Mouse (Mus musculus): ENCODE measurements at regions not wholly inside any gene's neighbourhood (a gene's known extent, or its start where the extent isn't known, plus 50 kb on each side); places are given as distances from the start of the nearest gene placed in this dataset.

DNA sequence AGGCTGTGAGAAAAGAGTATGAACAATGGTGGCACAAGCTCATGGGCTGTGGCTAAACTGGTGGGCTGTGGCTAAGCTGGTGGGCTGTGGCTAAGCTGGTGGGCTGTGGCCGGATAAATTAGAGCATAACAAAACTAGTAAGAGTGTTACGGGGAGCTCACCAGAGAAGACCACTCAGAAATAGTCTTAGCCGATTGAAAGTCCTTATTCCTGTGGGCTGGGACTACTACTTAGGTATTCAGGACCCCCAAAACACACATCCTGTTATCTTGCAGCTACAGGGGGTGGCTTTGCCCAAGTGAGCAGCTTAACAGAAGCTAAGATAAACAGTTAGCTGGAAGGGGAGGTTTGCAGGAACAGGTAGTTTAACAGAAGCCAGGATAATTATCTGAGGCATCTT is 65.4 kb upstream of the Rapgef5 start:
- no peak overlapping the region for H3K4me3 ChIP-seq (ENCODE audit: insufficient read depth, low read depth, low read length)
- no peak overlapping the region for H3K27ac ChIP-seq (replicated peaks; ENCODE audit: insufficient read depth, low read depth, low read length)
- H3K27me3 ChIP-seq (ENCODE audit: control insufficient read depth, insufficient read depth, low read length): no peaks in the 10 kb centered on the region
- WGBS: 73% methylated on average over 3 of the region's 3 CpGs
- H3K9ac ChIP-seq (ENCODE audit: low read depth, low read length): no peak overlapping the region
- DNase-seq (ENCODE audit: extremely low read depth, low read depth, low spot score): no peak
- TF ChIP-seq CTCF (IDR thresholded peaks at IDR 0.05; ENCODE audit: low read depth, low read length) (no peak), POLR2A (IDR thresholded peaks at IDR 0.05; ENCODE audit: extremely low read depth, insufficient read depth, low read length) (no peak)
- no peaks in the 10 kb centered on the region for H3K36me3 ChIP-seq (ENCODE audit: control insufficient read depth, insufficient read depth, low read length)
- H3K4me1 ChIP-seq (ENCODE audit: control insufficient read depth, insufficient read depth, low read length): peaks cover 2% of the 10 kb centered on the region; the same call in 1 of the 2 replicates
- H3K79me2 ChIP-seq (ENCODE audit: control insufficient read depth, insufficient read depth, low read length): no peaks in the 10 kb centered on the region

DNA sequence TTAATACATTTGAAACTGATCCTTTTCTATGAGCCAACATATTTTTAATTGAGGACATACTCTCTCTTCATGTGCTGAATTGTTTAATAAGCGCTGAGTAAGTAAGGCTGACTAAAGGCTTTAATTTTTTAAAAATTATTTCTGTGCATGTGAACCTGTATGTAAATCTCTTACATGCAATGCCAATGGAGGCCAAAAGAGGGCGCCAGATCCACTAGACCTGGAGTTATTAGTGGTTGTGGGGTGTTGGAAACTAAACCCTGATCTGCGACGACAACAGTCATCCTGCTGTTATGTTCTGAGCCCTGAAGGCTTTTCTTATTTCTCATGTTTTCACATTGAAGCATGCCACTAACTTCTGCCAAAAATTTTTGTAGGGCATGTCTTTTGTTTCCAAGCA is 64.8 kb upstream of the Rapgef5 start:
- DNase-seq (ENCODE audit: extremely low read depth, low read depth, low spot score): peak; percentile 5
- Histone ChIP-seq H3K9ac (ENCODE audit: low read depth, low read length) (no peak overlapping the region), H3K36me3 (ENCODE audit: control insufficient read depth, insufficient read depth, low read length) (no peaks in the 10 kb centered on the region), H3K4me3 (ENCODE audit: insufficient read depth, low read depth, low read length) (no peak overlapping the region), H3K79me2 (ENCODE audit: control insufficient read depth, insufficient read depth, low read length) (no peaks in the 10 kb centered on the region), H3K4me1 (ENCODE audit: control insufficient read depth, insufficient read depth, low read length) (peaks cover 2% of the 10 kb centered on the region; the same call in 1 of the 2 replicates), H3K27me3 (ENCODE audit: control insufficient read depth, insufficient read depth, low read length) (no peaks in the 10 kb centered on the region), H3K27ac (replicated peaks; ENCODE audit: insufficient read depth, low read depth, low read length) (no peak overlapping the region)
- 47% methylated on average over 4 of the region's 4 CpGs for WGBS
- TF ChIP-seq POLR2A (IDR thresholded peaks at IDR 0.05; ENCODE audit: extremely low read depth, insufficient read depth, low read length): no peak
- no peak for TF ChIP-seq CTCF (IDR thresholded peaks at IDR 0.05; ENCODE audit: low read depth, low read length)

DNA sequence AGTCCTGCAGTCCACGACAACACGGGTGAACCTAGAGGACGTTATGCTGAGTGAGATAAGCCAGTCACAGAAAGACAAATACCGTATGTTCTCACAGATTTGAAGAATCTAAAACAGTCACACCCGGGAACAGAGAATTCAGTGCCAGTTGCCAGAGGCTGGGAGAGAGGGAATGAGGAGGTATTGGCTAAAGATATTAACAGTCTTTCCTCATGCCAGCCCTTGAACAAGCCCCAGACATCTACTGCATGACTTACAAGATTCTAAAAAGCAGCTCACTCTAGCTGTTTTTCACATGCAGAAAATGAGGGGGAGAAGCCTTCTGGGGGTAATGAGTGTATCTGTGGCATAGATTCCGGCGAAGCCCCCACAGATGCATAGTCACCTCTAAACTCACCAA is 60.5 kb upstream of the Rapgef5 start:
- Histone ChIP-seq H3K79me2 (ENCODE audit: control insufficient read depth, insufficient read depth, low read length) (no peaks in the 10 kb centered on the region), H3K27ac (replicated peaks; ENCODE audit: insufficient read depth, low read depth, low read length) (no peak overlapping the region), H3K9ac (ENCODE audit: low read depth, low read length) (no peak overlapping the region), H3K4me3 (ENCODE audit: insufficient read depth, low read depth, low read length) (no peak overlapping the region), H3K36me3 (ENCODE audit: control insufficient read depth, insufficient read depth, low read length) (no peaks in the 10 kb centered on the region), H3K27me3 (ENCODE audit: control insufficient read depth, insufficient read depth, low read length) (no peaks in the 10 kb centered on the region), H3K4me1 (ENCODE audit: control insufficient read depth, insufficient read depth, low read length) (no peaks in the 10 kb centered on the region)
- 70% methylated on average over 7 of the region's 7 CpGs for WGBS
- DNase-seq (ENCODE audit: extremely low read depth, low read depth, low spot score): no peak
- no peak for TF ChIP-seq POLR2A (IDR thresholded peaks at IDR 0.05; ENCODE audit: extremely low read depth, insufficient read depth, low read length)
- no peak for TF ChIP-seq CTCF (IDR thresholded peaks at IDR 0.05; ENCODE audit: low read depth, low read length)

DNA sequence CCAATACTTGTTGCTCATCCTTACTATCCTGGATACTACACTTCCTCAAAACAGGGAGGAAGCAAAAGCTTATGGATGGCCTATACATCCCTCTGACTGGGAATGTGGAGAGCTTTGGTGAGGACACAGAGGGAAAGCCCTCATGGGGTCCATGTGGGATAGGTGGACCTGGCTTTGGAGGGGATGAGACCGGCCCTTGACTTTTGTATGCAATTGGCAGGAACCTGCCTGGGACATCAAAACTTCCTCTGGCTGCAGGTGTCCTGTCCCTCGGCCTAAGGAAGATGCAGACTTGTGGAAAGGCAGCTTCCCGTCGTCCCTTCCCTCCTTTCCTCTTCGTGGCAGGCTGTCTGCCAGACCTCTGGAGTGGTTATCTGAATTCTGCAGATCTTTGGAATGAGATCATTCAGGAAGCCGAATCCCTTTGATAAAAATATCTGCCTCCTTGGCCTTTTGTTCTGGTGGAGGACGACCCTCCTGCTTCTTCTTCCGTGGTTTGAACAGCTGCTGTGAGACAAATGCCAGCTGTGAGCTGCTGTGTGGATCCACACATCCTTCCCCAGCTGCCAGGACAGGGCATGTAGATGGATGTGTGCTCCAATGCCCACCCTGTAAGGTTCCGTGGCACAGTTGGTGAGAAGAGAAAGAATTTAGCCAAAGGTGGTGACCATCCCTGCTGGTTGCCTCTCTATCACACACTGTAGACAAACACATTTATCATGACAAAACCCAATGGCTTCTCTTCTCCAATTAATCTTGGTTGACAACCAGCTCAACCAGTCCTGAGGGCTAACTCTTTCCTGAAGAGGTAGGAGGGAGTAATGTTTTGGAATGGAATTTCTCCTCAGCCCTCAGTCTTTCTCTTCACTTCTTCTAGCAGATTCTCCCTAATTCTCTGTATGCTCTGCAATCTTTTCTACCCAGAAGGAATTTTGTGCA is 57.9 kb upstream of the Rapgef5 start:
- TF ChIP-seq POLR2A (IDR thresholded peaks at IDR 0.05; ENCODE audit: extremely low read depth, insufficient read depth, low read length) (no peak), CTCF (IDR thresholded peaks at IDR 0.05; ENCODE audit: low read depth, low read length) (no peak)
- no peaks in the 10 kb centered on the region for H3K79me2 ChIP-seq (ENCODE audit: control insufficient read depth, insufficient read depth, low read length)
- DNase-seq (ENCODE audit: extremely low read depth, low read depth, low spot score): no peak
- H3K9ac ChIP-seq (ENCODE audit: low read depth, low read length): no peak overlapping the region
- no peak overlapping the region for H3K27ac ChIP-seq (replicated peaks; ENCODE audit: insufficient read depth, low read depth, low read length)
- H3K4me1 ChIP-seq (ENCODE audit: control insufficient read depth, insufficient read depth, low read length): no peaks in the 10 kb centered on the region
- no peak overlapping the region for H3K4me3 ChIP-seq (ENCODE audit: insufficient read depth, low read depth, low read length)
- WGBS: 57% methylated on average over 9 of the region's 9 CpGs
- H3K36me3 ChIP-seq (ENCODE audit: control insufficient read depth, insufficient read depth, low read length): no peaks in the 10 kb centered on the region
- no peaks in the 10 kb centered on the region for H3K27me3 ChIP-seq (ENCODE audit: control insufficient read depth, insufficient read depth, low read length)

DNA sequence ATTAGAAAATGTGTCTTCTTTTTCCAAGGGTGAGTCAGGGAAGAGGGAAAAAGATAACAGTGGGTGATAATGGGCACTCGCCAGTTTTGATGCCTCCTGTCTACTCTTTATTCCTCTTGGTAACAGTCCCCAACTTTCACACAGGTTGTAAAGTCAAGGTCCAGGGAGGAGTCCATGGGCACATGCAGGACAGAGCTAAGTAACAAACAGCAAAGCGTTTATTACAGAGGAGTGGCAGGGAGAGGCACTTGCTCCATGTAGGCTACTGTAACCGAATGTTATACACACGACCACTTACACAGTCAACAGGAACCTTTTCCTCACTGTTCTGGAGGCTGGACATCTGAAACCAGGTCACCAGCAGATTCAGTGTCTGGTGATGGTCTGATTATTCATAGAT is 56.7 kb upstream of the Rapgef5 start:
- Histone ChIP-seq H3K27me3 (ENCODE audit: control insufficient read depth, insufficient read depth, low read length) (no peaks in the 10 kb centered on the region), H3K4me3 (ENCODE audit: insufficient read depth, low read depth, low read length) (no peak overlapping the region), H3K27ac (replicated peaks; ENCODE audit: insufficient read depth, low read depth, low read length) (no peak overlapping the region), H3K9ac (ENCODE audit: low read depth, low read length) (no peak overlapping the region), H3K36me3 (ENCODE audit: control insufficient read depth, insufficient read depth, low read length) (no peaks in the 10 kb centered on the region), H3K4me1 (ENCODE audit: control insufficient read depth, insufficient read depth, low read length) (no peaks in the 10 kb centered on the region), H3K79me2 (ENCODE audit: control insufficient read depth, insufficient read depth, low read length) (no peaks in the 10 kb centered on the region)
- TF ChIP-seq CTCF (IDR thresholded peaks at IDR 0.05; ENCODE audit: low read depth, low read length): no peak
- no peak for TF ChIP-seq POLR2A (IDR thresholded peaks at IDR 0.05; ENCODE audit: extremely low read depth, insufficient read depth, low read length)
- no peak for DNase-seq (ENCODE audit: extremely low read depth, low read depth, low spot score)
- WGBS: 76% methylated on average over 4 of the region's 4 CpGs

DNA sequence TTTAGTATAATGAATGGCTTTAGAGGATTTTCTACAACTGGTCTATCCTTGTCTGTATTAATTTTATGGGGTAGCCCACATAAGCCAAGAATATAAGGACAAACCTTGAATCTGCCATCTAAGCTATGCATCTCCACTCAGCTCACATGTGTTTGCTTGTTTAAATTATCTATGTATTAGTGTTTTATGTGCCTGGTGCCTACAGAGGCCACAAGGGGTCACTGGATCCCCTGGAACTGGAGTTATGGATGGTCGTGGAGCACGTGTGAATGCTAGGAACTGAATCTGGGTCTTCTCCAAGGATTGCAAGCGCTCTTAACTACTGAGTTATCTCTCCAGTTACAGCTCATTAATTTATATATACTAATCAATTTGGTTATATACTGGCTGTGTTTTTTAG is 51.1 kb upstream of the Rapgef5 start:
- no peak for DNase-seq (ENCODE audit: extremely low read depth, low read depth, low spot score)
- TF ChIP-seq CTCF (IDR thresholded peaks at IDR 0.05; ENCODE audit: low read depth, low read length): no peak
- no peak for TF ChIP-seq POLR2A (IDR thresholded peaks at IDR 0.05; ENCODE audit: extremely low read depth, insufficient read depth, low read length)
- Histone ChIP-seq H3K27me3 (ENCODE audit: control insufficient read depth, insufficient read depth, low read length) (no peaks in the 10 kb centered on the region), H3K36me3 (ENCODE audit: control insufficient read depth, insufficient read depth, low read length) (no peaks in the 10 kb centered on the region), H3K4me3 (ENCODE audit: insufficient read depth, low read depth, low read length) (no peak overlapping the region), H3K4me1 (ENCODE audit: control insufficient read depth, insufficient read depth, low read length) (no peaks in the 10 kb centered on the region), H3K27ac (replicated peaks; ENCODE audit: insufficient read depth, low read depth, low read length) (no peak overlapping the region), H3K9ac (ENCODE audit: low read depth, low read length) (no peak overlapping the region), H3K79me2 (ENCODE audit: control insufficient read depth, insufficient read depth, low read length) (no peaks in the 10 kb centered on the region)
- 87% methylated on average over 3 of the region's 3 CpGs for WGBS
